Mouse (Mus musculus) CH12.LX (cell line): Measurements from ENCODE around the gene Cmtm4. TPM values are rescaled to one million over a fixed set of nuclear protein-coding genes. Genes with fewer than 3 reads are reported as not detected.
A peak's percentile ranks its signal among the peaks of the same experiment; 100 is the strongest.

Experiments used
- DNase-seq: peaks from one replicate; pipeline ENCODE4 v3.0.0-alpha.2; 2013; ENCODE audit errors: extremely low read depth
- H3K27ac ChIP-seq: 2 replicates; pipeline ENCODE4 v1.5.1; 2012; ENCODE audit warnings: low read depth, mild to moderate bottlenecking, control low read depth, moderate library complexity; ENCODE audit not compliant: insufficient read depth
- H3K27me3 ChIP-seq: replicated peaks from 2 replicates; pipeline ENCODE3; 2012; ENCODE audit warnings: inconsistent platforms
- H3K36me3 ChIP-seq, 2 experiments: replicated peaks in 1 of 2; 2 replicates each; pipeline versions ENCODE3 to v1.6.1; 2012; ENCODE audit warnings: inconsistent platforms in 1 of 2, low read length in 1 of 2, mild to moderate bottlenecking in 1 of 2, mixed read lengths in 1 of 2, moderate library complexity in 1 of 2; ENCODE audit not compliant: control insufficient read depth in 1 of 2, insufficient read depth in 1 of 2
- H3K4me1 ChIP-seq, 2 experiments: 2 replicates each; pipeline ENCODE4 v1.6.1; 2012; ENCODE audit warnings: inconsistent platforms in 1 of 2, moderate library complexity in 1 of 2; ENCODE audit not compliant: insufficient read depth in 2 of 2, control insufficient read depth in 1 of 2
- H3K4me2 ChIP-seq: 2 replicates; pipeline ENCODE4 v1.6.1; 2012; ENCODE audit warnings: low read depth, mild to moderate bottlenecking, control low read depth; ENCODE audit not compliant: poor library complexity, insufficient read depth, severe bottlenecking
- H3K4me3 ChIP-seq, 3 experiments: fragments of 150-350 bp in 1 of 3; sonication (generic) in 1 of 3; replicated peaks in 1 of 3; 2 replicates each; pipeline versions ENCODE3 to v1.5.1; 2011 to 2012; ENCODE audit warnings: low read depth in 2 of 3, low read length in 2 of 3, mild to moderate bottlenecking in 2 of 3, moderate library complexity in 2 of 3, control low read depth in 1 of 3, improper control_type of control experiment in 1 of 3, inconsistent platforms in 1 of 3, mixed read lengths in 1 of 3; ENCODE audit not compliant: poor library complexity in 1 of 3
- H3K79me2 ChIP-seq: replicated peaks from 2 replicates; pipeline ENCODE4 v1.6.1; 2012; ENCODE audit warnings: mild to moderate bottlenecking, moderate library complexity; ENCODE audit not compliant: control insufficient read depth, poor library complexity, insufficient read depth, severe bottlenecking; ENCODE audit errors: extremely low read depth
- H3K9ac ChIP-seq: 2 replicates; pipeline ENCODE4 v1.6.1; 2012; ENCODE audit warnings: low read depth, mild to moderate bottlenecking, control low read depth, moderate library complexity; ENCODE audit not compliant: insufficient read depth
- H3K9me3 ChIP-seq: replicated peaks from 2 replicates; pipeline ENCODE3; 2012; ENCODE audit warnings: low read length, inconsistent platforms, mixed read lengths
- CHD1 ChIP-seq: IDR thresholded peaks from 2 replicates; pipeline ENCODE4 v1.6.1; 2012; ENCODE audit warnings: low read depth, low read length, improper control_type of control experiment, inconsistent platforms
- CHD2 ChIP-seq: IDR thresholded peaks from 2 replicates; pipeline ENCODE4 v1.6.1; 2011; ENCODE audit warnings: low read length, improper control_type of control experiment
- CTCF ChIP-seq, 2 experiments: IDR thresholded peaks in 1 of 2; conservative IDR thresholded peaks in 1 of 2; 2 replicates each; pipeline ENCODE4 v1.5.1; 2011 to 2012; ENCODE audit warnings: low read depth in 2 of 2, low read length in 2 of 2, improper control_type of control experiment in 1 of 2, inconsistent platforms in 1 of 2, mild to moderate bottlenecking in 1 of 2, moderate library complexity in 1 of 2
- E2F4 ChIP-seq: IDR thresholded peaks from 2 replicates; pipeline ENCODE4 v1.6.1; 2011; ENCODE audit warnings: low read depth, low read length, improper control_type of control experiment; ENCODE audit not compliant: insufficient replicate concordance
- ELF1 ChIP-seq: IDR thresholded peaks from 2 replicates; pipeline ENCODE4 v1.6.1; 2014; ENCODE audit warnings: low read depth, mild to moderate bottlenecking, inconsistent platforms, low read length, improper control_type of control experiment
- HCFC1 ChIP-seq: IDR thresholded peaks from 2 replicates; pipeline ENCODE4 v1.6.1; 2012; ENCODE audit warnings: low read depth, mild to moderate bottlenecking, inconsistent platforms, low read length, improper control_type of control experiment
- IRF4 ChIP-seq: IDR thresholded peaks from 2 replicates; pipeline ENCODE4 v1.6.1; 2014; ENCODE audit warnings: low read depth, mild to moderate bottlenecking, inconsistent platforms, low read length, improper control_type of control experiment
- KAT2A ChIP-seq: IDR thresholded peaks from 2 replicates; pipeline ENCODE4 v1.6.1; 2012; ENCODE audit warnings: low read length, improper control_type of control experiment, inconsistent platforms; ENCODE audit not compliant: insufficient replicate concordance
- MAX ChIP-seq: IDR thresholded peaks from 2 replicates; pipeline ENCODE4 v1.6.1; 2011; ENCODE audit warnings: low read length, improper control_type of control experiment
- MAZ ChIP-seq: IDR thresholded peaks from 2 replicates; pipeline ENCODE4 v1.6.1; 2012; ENCODE audit warnings: low read depth, mild to moderate bottlenecking, inconsistent platforms, low read length, improper control_type of control experiment, moderate library complexity
- MEF2A ChIP-seq: IDR thresholded peaks from 2 replicates; pipeline ENCODE4 v1.6.1; 2014; ENCODE audit warnings: low read depth, mild to moderate bottlenecking, inconsistent platforms, low read length, improper control_type of control experiment, borderline replicate concordance
- MXI1 ChIP-seq: IDR thresholded peaks from 2 replicates; pipeline ENCODE4 v1.6.1; 2011; ENCODE audit warnings: mild to moderate bottlenecking, low read depth, low read length, improper control_type of control experiment
- MYC ChIP-seq: IDR thresholded peaks from 2 replicates; pipeline ENCODE4 v1.6.1; 2011; ENCODE audit warnings: low read depth, mild to moderate bottlenecking, improper control_type of control experiment, low read length
- NELFE ChIP-seq: IDR thresholded peaks from 2 replicates; pipeline ENCODE4 v1.6.1; 2011; ENCODE audit warnings: low read depth, low read length, improper control_type of control experiment
- NRF1 ChIP-seq: IDR thresholded peaks from 2 replicates; pipeline ENCODE4 v1.6.1; 2014; ENCODE audit warnings: low read depth, mild to moderate bottlenecking, inconsistent platforms, low read length, improper control_type of control experiment, moderate library complexity
- PAX5 ChIP-seq: IDR thresholded peaks from 2 replicates; pipeline ENCODE4 v1.6.1; 2012; ENCODE audit warnings: low read length, inconsistent platforms, mixed read lengths
- POLR2A ChIP-seq: IDR thresholded peaks from 2 replicates; pipeline ENCODE4 v1.6.1; 2011; ENCODE audit warnings: low read depth, mild to moderate bottlenecking, improper control_type of control experiment, low read length
- POLR2AphosphoS2 ChIP-seq: IDR thresholded peaks from 2 replicates; pipeline ENCODE4 v1.6.1; 2011; ENCODE audit warnings: low read depth, low read length, improper control_type of control experiment
- RAD21 ChIP-seq: IDR thresholded peaks from 2 replicates; pipeline ENCODE4 v1.6.1; 2011; ENCODE audit warnings: low read depth, mild to moderate bottlenecking, low read length, improper control_type of control experiment, moderate library complexity
- SIN3A ChIP-seq: IDR thresholded peaks from 2 replicates; pipeline ENCODE4 v1.6.1; 2012; ENCODE audit warnings: low read length, improper control_type of control experiment, inconsistent platforms
- SMC3 ChIP-seq: IDR thresholded peaks from 2 replicates; pipeline ENCODE4 v1.6.1; 2011; ENCODE audit warnings: low read depth, low read length, improper control_type of control experiment
- TBP ChIP-seq: conservative IDR thresholded peaks from 2 replicates; pipeline ENCODE4 v1.6.1; 2011; ENCODE audit warnings: low read depth, low read length, improper control_type of control experiment
- TCF12 ChIP-seq: IDR thresholded peaks from 2 replicates; pipeline ENCODE4 v1.6.1; 2014; ENCODE audit warnings: low read depth, mild to moderate bottlenecking, inconsistent platforms, low read length, improper control_type of control experiment
- UBTF ChIP-seq: IDR thresholded peaks from 2 replicates; pipeline ENCODE4 v1.6.1; 2012; ENCODE audit warnings: low read depth, mild to moderate bottlenecking, inconsistent platforms, low read length, improper control_type of control experiment, moderate library complexity
- ZC3H11A ChIP-seq: IDR thresholded peaks from 2 replicates; pipeline ENCODE4 v1.6.1; 2012; ENCODE audit warnings: low read depth, mild to moderate bottlenecking, inconsistent platforms, low read length, improper control_type of control experiment
- ZMIZ1 ChIP-seq: IDR thresholded peaks from 2 replicates; pipeline ENCODE4 v1.6.1; 2012; ENCODE audit warnings: low read depth, mild to moderate bottlenecking, inconsistent platforms, low read length, improper control_type of control experiment
- dilution Hi-C: fragments of 300-500 bp; cut with MboI; formaldehyde crosslinking; loops from 2 replicates; pipeline ENCODE4 v1.14.3; 2020; ENCODE audit warnings: low sequenced_read_pairs; ENCODE audit not compliant: extremely low pct_unique_long_range_greater_than_20kb, extremely low pct_ligation_motif_present
- in situ Hi-C: fragments of 300-500 bp; cut with MboI; formaldehyde crosslinking; loops from 3 replicates; pipeline ENCODE4 v1.14.3; 2019; ENCODE audit warnings: low sequenced_read_pairs, low pct_ligation_motif_present, low pct_unique_long_range_greater_than_20kb, mixed read lengths
- polyA plus RNA-seq: library from polyadenylated mRNA; unstranded; fragments of >175 nt; gene quantifications from 2 replicates; pipeline ENCODE4 v1.2.1, GENCODE M21; 2012; ENCODE audit warnings: low read depth; ENCODE audit not compliant: insufficient read length
- total RNA-seq, 2 experiments: library from RNA; depleted of rRNA; stranded (reverse); fragments of 300-350 nt in 1 of 2; fragments of >200 nt in 1 of 2; gene quantifications; 2 replicates each; pipeline ENCODE4 v1.2.3; 2012 to 2014

Gene Cmtm4
- total and polyA plus RNA-seq, 3 experiments: 2.3 to 3.0 (median 2.6) TPM

- Histone ChIP-seq H3K36me3 (peaks cover 18 to 29% of the 10 kb centered on the region in 2 experiments), H3K27ac (no peak overlapping the region), H3K4me3 (peak overlapping the region in 2 of 3 experiments; percentile 83 to 100), H3K4me1 (peaks cover 17 to 35% of the 10 kb centered on the region in 2 experiments), H3K27me3 (no peaks in the 10 kb centered on the region), H3K9ac (no peak overlapping the region), H3K9me3 (no peaks in the 10 kb centered on the region), H3K4me2 (no peak overlapping the region), H3K79me2 (peaks cover 10% of the 10 kb centered on the region; the same call in 1 of the 2 replicates)
- in situ Hi-C loops: no loop called here
- no peak for DNase-seq
- peak; percentile 91 for TF ChIP-seq CHD2
- 0 out of 2 replicates have a peak, but pooled peaks have one; percentile 12 for TF ChIP-seq CHD1
- no peak for TF ChIP-seq ZMIZ1
- dilution Hi-C loops: no loop called here
Measured at GRCm38 (mm10) chr8:104443125-104443679, 47.6 kb upstream of the Cmtm4 start.

DNA sequence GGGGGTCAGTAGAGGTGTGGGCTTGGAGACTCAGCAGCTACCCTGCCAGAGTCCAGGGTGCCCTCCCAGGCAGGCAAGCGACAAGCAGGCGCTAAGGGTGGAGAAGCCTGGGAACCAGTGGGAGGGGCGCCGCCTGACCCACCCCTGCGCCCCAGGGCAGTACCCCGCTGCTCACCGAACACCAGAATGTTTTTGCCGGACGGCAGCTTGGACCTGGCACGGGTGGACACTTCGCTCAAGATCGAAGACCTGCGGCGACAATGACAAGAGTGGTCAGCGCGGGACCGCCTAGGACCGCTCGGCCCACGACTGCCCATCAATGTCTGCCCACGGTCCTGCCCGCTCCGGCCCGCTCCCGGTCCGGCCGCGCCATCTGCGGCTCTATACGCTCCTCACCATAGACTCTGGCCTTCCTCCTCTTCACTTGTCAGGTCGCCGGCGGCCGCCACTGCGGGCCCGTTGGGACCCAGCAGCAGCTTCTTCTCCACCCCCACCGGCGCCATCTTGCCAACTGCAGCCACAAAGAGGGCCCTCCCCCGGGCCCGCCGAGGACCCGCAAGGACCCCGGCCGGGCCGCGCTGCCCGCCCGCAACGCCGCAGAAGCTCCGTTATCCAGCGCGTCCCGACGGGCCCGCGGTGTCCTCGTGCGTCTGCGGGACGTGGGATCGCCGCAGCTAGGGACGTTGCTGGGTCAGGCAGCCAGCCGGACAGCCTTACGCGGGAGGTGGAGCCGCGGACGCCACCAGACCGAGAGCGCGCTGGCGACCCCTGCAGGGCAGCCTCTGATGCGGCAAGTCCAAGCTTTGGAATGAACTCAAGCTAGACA lies 46.9 kb upstream of the Cmtm4 start, which contains the start of gene Dync1li2:
Dync1li2 (minus strand) TSS at position 749 of the 826 bp plus-strand sequence.
- TF ChIP-seq PAX5 (no peak), MEF2A (peak; percentile 44; the same call in 1 of the 2 replicates), NELFE (peak; percentile 82), TBP (no peak), UBTF (peak; percentile 60; the same call in 1 of the 2 replicates), ZC3H11A (no peak), CTCF (conservative IDR thresholded peaks at IDR 0.05 in 1 of 2, IDR thresholded peaks at IDR 0.05 in 1 of 2; ENCODE audit: low read depth in 2 of 2, low read length in 2 of 2) (peak; percentile 27 to 85; a peak in 3 of 4 replicates), NRF1 (peak; percentile 53), MAZ (no peak), MXI1 (peak; percentile 57), ZMIZ1 (0 out of 2 replicates have a peak, but pooled peaks have one; percentile 40), ELF1 (peak; percentile 61), RAD21 (peak; percentile 56), MYC (no peak), IRF4 (peak; percentile 59; the same call in 1 of the 2 replicates), TCF12 (peak; percentile 87), MAX (peak; percentile 99), POLR2A (peak; percentile 73; the same call in 1 of the 2 replicates), POLR2AphosphoS2 (no peak), SIN3A (peak; percentile 74; the same call in 1 of the 2 replicates), KAT2A (peak; percentile 69; the same call in 1 of the 2 replicates), HCFC1 (peak; percentile 85), SMC3 (peak; percentile 69), E2F4 (no peak), CHD1 (0 out of 2 replicates have a peak, but pooled peaks have one; percentile 19)
- Histone ChIP-seq H3K4me2 (peak within 1 kb of the TSS; percentile 68), H3K36me3 (peaks cover 21 to 34% of the 10 kb centered on the region in 2 experiments), H3K4me3 (peak within 1 kb of the TSS; percentile 83 to 100 (median 85)), H3K27ac (peak within 1 kb of the TSS; percentile 10; the same call in 1 of the 2 replicates), H3K27me3 (no peaks in the 10 kb centered on the region), H3K9me3 (no peaks in the 10 kb centered on the region), H3K9ac (peak within 1 kb of the TSS; percentile 67), H3K79me2 (peaks cover 10% of the 10 kb centered on the region; the same call in 1 of the 2 replicates), H3K4me1 (peaks cover 17 to 35% of the 10 kb centered on the region in 2 experiments)
- dilution Hi-C loops (no loop called here), in situ Hi-C loops (no loop called here)
- peak; percentile 82 for DNase-seq
